Mouse (Mus musculus) liver, embryonic 18 days (tissue): ENCODE results near the gene Cfh. TPM values are rescaled to one million over a fixed set of nuclear protein-coding genes. Genes with fewer than 3 reads are reported as not detected.

ENCODE experiments used
- polyA plus RNA-seq: library from polyadenylated mRNA; depleted of rRNA; stranded (reverse); fragments of >200 nt; gene quantifications from 2 replicates; pipeline ENCODE4 v1.2.3, GENCODE M21; 2012; rRNA removed

The Cfh gene
- polyA plus RNA-seq: 114 and 130 TPM in 2 replicates

GRCm38 (mm10) chr1:140183664-140184063 is at the start of gene Cfh:
Gene Cfh (minus strand): TSS chr1:140183764.

Other genes starting within 250 kb of the Cfh start
- gene Kcnt2, start 62.4 kb upstream of the Cfh start, polyA plus RNA-seq: 0.14 and 0.15 TPM in 2 replicates